Mouse (Mus musculus): ENCODE results near the gene Trarg1.

DNA sequence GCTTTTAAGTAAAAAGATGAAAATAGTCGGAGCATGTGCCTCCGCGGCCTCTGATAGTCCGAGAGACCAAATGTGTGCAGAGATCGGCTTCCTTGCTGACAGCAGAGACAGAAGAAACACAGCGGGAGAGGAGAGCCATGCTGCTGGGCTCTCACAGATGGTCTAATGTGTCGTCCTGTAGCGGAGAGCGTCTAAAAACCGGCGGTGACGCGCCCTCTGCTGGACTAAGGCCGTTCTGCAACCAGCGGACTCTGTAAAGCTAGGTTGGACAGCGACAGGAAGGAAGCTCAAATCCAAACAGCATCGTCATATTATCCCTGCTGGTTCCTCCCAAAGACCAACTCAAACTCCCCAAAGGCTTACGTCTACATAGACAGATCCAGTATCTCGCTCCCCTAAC lies 33.7 kb upstream of the Trarg1 start:
- TF ChIP-seq CTCF (IDR thresholded peaks at IDR 0.05; ENCODE audit: extremely low read depth, insufficient read depth, insufficient read length, insufficient replicate concordance) = peak; percentile 95
- TF ChIP-seq POLR2A (IDR thresholded peaks at IDR 0.05; ENCODE audit: low read depth, low read length) = no peak

Measured in spleen, adult 2 months (tissue).